Mouse (Mus musculus) forebrain, embryonic 16.5 days (tissue): ENCODE measurements at regions not wholly inside any gene's neighbourhood (a gene's known extent, or its start where the extent isn't known, plus 50 kb on each side); places are given as distances from the start of the nearest gene placed in this dataset.

Experiments
- ATAC-seq: fragments of 200-750 bp; cut with Nextera tagmentation; 2 replicates; pipeline ENCODE4 v1.8.0; 2017; ENCODE audit warnings: mild to moderate bottlenecking, moderate library complexity
- H3K27ac ChIP-seq: fragments of 300-500 bp; sonication (generic); 2 replicates; pipeline ENCODE4 v1.5.1; 2014; ENCODE audit warnings: low read length, control low read depth
- H3K27me3 ChIP-seq: fragments of 300-500 bp; sonication (generic); replicated peaks from 2 replicates; pipeline ENCODE4 v1.6.1; 2014; ENCODE audit warnings: low read length; ENCODE audit not compliant: control insufficient read depth, insufficient read depth
- H3K36me3 ChIP-seq: fragments of 300-500 bp; sonication (generic); 2 replicates; pipeline ENCODE4 v1.6.1; 2014; ENCODE audit not compliant: control insufficient read depth, insufficient read depth
- H3K4me1 ChIP-seq: fragments of 300-500 bp; sonication (generic); replicated peaks from 2 replicates; pipeline ENCODE4 v1.6.1; 2014; ENCODE audit warnings: low read length; ENCODE audit not compliant: control insufficient read depth, insufficient read depth
- H3K4me2 ChIP-seq: fragments of 300-500 bp; sonication (generic); 2 replicates; pipeline ENCODE4 v1.6.1; 2014; ENCODE audit warnings: mild to moderate bottlenecking, low read length, control low read depth
- H3K4me3 ChIP-seq: fragments of 300-500 bp; sonication (generic); replicated peaks from 2 replicates; pipeline ENCODE4 v1.5.1; 2014; ENCODE audit warnings: mild to moderate bottlenecking, low read length, control low read depth
- H3K9ac ChIP-seq: fragments of 300-500 bp; sonication (generic); replicated peaks from 2 replicates; pipeline ENCODE4 v1.6.1; 2014; ENCODE audit warnings: low read depth, low read length, control low read depth
- H3K9me3 ChIP-seq: fragments of 300-500 bp; sonication (generic); 2 replicates; pipeline ENCODE4 v1.6.1; 2016; ENCODE audit warnings: low read length; ENCODE audit not compliant: control insufficient read depth
- WGBS: fragments of 180-500 bp; shearing (Covaris S2); extraction: QIAGEN DNeasy Blood & Tissue Kit; methylation state at CpG from one replicate; pipeline ENCODE4 v1.1.7; 2014; 5-methylcytosine and 5-hydroxymethylcytosine counted together

- ATAC-seq = peak; percentile 77
- Histone ChIP-seq H3K4me3 (no peak overlapping the region), H3K9me3 (no peaks in the 10 kb centered on the region), H3K4me2 (no peak overlapping the region), H3K4me1 (no peaks in the 10 kb centered on the region), H3K9ac (no peak overlapping the region), H3K27me3 (no peaks in the 10 kb centered on the region), H3K27ac (no peak overlapping the region), H3K36me3 (no peaks in the 10 kb centered on the region)
- WGBS = 55% methylated on average over 12 of the region's 12 CpGs
Observed at GRCm38 (mm10) chr8:62284378-62285110, 161.6 kb upstream of the Anxa10 start.

GRCm38 (mm10) chr8:62250551-62250950 is 127.6 kb upstream of the Anxa10 start:
- Histone ChIP-seq H3K4me2 (no peak overlapping the region), H3K4me1 (no peaks in the 10 kb centered on the region), H3K27me3 (no peaks in the 10 kb centered on the region), H3K36me3 (no peaks in the 10 kb centered on the region), H3K9ac (no peak overlapping the region), H3K27ac (no peak overlapping the region), H3K9me3 (no peaks in the 10 kb centered on the region), H3K4me3 (no peak overlapping the region)
- ATAC-seq = no peak
- WGBS = 68% methylated on average over 6 of the region's 6 CpGs
